Mouse (Mus musculus): ENCODE results near the gene Gpr171.
"Not testable (repeated sequence)": the region's sequence is repeated elsewhere in the genome, so short reads cannot be mapped to it uniquely, and the experiment has no call there.

Gene Gpr171

DNA sequence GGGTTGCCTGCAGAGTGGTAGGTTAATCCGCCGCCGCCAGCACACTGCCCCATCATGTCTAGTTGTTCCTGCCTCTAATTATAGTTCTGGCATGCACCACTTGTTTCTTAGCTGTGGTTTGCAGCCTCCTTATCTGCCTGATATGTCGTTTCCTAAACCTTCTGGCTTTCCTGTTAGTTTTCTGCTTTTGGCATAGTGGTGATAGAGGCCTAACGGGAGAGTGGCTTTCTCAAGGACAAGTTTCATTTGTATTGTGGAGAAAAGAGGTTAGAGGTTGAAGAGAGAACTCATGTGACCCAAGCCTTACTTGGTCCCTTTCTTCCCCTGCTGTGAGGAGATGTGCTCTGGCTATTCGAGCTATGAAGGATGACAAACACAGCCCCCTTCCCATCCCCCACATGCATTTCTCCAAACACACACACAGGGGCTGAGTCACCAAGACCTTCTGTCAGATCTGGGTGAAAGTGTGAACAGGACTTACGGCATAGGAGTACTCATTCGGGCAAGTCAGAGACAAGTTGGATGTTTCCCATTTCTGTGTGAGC is 12.4 kb upstream of the Gpr171 start:
- DNase-seq (ENCODE audit: low read depth, low spot score): no peak

DNA sequence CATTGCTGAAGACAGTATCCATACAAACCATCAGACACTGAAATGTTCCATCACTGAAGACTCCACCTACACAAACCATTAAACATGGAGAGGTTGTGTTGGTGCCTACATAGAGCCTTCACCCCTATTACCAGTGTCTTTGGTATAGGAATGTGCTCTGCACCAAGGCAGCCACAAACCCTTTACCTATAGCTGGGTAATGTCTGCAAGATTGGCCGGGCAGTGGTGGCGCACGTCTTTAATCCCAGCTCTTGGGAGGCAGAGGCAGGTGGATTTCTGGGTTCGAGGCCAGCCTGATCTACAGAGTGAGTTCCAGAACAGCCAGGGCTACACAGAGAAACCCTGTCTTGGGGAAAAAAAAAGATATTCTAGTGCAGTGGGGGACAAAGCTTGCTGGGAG is 11.7 kb upstream of the Gpr171 start:
- DNase-seq (ENCODE audit: low read depth, low spot score): not testable (repeated sequence)

DNA sequence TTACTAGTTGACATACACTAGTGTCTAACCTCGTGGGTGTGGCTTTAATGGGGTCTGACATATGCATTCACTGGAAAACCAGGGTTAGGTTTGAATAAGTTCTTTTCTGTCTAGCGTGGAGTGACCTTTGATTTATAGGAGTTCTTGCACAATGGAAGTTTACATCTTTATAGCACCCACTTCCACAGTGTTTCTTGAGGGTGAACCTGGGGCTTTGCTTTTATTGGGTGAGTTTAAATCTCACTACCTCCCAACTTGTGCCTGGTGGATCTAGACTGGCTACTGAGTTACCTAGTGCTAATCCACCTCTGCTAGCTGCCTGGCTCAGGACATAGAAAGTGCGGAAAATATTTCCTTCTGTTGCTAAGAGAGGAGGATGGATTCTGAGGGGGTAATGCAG is 10.3 kb upstream of the Gpr171 start:
- no peak for DNase-seq (ENCODE audit: low read depth, low spot score)

DNA sequence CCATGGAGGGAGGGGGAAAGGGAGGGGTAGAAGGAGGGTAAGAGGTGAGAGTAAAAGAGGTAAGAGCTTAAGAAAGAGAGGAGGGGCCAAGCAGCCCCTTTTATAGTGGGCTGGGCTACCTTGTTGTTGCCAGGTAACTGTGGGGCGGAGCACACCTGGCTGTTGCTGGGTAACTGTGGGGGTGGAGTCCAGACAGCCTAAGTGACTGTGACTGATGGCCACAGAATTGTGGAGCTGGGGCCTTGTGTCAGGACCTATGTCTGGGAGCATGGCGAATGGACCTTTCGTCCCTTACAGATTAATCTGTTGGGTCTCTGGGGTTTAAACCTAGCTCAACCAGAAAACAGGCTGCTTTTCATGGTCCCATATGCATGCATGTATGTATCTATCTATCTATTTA is 8.2 kb upstream of the Gpr171 start:
- DNase-seq (ENCODE audit: low read depth, low spot score): not testable (repeated sequence)

DNA sequence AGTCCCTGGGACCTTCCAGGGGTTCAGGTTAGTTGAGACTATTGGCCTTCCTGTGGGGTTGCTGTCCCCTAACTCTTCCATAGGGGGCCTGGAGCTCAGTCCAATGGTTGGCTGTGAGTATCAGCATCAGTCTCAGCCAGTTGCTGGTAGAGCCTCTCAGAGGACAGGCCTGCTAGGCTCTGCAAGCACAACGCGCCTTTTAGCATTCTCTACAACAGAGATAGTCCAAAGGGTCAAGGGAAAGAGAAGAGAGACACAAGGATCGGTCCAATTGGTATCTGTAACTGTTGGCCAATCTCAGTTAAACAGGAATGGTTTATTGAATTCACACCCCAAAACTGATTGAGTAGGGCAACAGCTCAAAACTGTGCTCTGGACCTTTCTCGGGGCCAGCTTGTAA is 5.8 kb upstream of the Gpr171 start:
- no peak for DNase-seq (ENCODE audit: low read depth, low spot score)

DNA sequence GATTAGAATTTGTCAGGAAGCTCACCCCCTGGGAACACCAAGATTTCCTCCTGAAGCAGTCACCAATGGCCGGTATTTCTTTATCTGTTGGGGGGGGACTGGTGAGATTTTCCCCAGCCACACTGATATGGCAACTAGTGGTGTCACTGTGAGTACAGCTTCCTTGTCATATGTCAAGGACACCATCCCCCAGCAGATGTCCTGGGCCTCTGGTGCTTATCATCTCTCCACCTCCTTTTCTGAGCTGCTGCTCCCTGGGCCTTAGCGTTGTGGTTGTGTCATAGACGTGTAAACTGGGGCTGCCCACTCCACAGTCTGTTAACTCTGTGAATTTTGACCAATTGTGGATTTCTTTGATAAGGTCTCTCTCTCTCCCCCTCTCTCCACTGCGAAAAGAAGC is 2.8 kb upstream of the Gpr171 start:
- no peak for DNase-seq (ENCODE audit: low read depth, low spot score)

DNA sequence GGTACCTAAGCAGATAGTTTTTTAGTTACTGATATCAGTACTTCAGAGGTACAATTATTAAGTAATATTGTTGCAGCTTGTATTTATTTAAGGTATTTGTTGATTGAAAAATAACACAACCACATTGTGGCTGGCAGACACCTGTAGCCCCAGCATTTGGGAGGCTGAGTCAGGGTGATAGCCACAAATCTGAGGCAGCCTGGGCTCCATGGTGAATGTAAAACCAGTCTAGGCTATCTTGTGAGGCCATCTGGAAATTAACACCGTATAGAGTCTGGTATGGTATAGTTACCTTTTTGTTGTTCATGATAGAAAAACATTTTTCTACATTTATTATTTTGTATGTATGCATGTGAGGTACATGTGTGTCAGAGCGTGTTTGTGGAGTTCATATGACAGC is 525 bp upstream of the Gpr171 start:
- DNase-seq (ENCODE audit: low read depth, low spot score): no peak

DNA sequence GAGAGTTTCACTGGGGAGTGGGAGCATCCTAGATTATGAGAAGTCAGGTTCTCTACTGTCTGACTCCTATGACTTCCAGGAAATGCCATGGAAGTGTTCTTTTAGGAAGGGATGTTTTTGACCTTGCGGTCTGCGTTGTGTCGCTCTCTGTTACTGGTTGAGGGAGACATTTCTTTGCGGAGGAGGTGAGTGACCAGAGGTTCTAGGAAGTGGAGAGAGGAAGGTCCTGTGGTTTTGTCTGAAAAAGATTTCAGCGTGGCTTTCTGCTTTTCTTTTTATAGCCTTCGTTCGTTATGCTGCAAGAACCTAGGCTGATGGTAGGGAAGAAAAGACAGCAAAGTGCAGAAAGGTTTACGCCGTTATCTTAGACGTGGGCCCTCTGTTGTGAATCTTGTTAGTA is 3.1 kb downstream of the Gpr171 start:
- DNase-seq (ENCODE audit: low read depth, low spot score): no peak

DNA sequence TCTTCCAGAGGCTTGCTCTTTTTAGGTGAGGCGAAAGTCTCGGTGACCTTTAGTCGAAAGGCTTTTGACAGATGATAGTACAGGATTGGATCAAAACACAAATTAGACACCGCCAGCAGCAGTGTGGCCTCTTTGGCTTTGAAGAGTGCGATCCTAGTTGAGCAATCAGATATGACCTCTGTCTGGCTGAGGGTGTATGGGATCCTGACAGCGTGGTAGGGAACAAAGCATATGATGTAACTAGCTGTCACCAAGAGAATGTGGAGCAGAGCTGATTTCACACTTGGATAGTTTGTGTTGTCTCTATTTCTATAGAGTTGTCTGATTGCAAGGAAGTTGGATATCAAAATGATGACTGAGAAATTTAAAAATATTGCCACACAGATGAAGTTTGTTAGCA is 4.2 kb downstream of the Gpr171 start:
- DNase-seq (ENCODE audit: low read depth, low spot score): no peak

DNA sequence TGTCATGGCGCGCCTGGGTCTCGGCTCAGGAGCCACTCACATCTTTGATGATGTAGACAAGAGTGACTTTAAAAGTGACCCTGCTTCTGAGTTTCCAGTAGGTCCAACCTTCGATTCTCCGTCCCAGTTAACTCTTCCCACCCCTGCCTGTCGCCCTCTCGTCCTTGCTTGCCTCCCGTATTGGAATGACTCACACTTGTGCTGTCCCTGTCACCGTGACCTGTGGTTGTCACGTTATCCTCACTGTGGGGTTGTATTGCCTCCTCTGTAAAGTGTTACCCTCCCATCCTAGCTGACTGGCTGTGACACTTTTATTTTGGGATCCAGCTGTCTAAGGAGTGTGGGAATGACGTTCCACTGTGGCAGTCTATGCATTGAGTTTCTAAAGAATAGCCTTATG is 8.9 kb downstream of the Gpr171 start:
- no peak for DNase-seq (ENCODE audit: low read depth, low spot score)

DNA sequence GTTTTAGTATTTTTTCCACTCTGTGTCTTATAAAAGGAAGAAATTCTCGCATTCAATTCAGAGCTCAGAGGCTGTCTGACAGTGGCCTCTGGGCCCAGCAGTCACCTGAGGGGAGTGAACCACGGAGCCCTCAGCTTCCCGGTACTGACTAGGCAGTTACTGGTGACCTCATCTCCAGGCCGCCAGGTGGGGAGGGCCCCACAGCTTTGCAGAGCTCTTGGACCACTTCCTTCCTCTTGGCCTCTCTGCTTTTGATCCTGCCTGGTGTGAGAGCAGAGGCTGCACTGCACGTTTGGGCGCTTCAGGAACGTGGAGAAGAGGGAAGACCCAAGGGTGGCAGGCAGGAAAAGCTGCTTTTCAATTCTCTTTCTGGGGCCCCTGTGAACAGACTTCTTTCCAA is 20.7 kb downstream of the Gpr171 start:
- DNase-seq (ENCODE audit: low read depth, low spot score): no peak

DNA sequence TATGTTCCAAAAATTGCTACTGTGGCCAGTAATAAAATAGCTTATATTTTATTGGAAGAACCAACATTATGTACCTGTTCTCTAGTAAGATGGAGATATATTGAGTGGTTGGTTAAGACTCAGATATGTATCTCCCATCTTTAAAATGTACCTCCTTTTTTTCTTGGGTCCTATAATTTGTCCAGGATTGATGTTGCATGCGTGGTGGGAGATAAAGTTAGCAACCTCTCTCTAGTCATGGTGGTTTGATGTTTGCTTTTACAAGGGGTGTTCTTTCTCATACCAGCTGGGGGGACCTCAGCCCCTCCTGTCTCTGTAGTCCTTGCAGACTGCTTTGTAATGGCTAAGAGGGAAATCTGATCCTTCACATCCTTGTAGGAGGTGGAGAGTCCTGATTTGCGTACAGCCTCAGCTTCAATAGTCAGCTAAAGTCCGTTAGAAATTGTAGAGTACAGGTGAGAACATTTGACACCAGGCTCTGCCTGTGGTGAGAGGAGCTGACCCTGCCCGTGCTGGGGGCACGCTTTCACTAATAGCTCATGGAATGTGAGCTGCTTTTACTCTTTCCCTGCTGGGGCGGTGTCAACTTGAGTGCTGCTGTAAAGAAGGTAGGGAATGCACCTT is 21.2 kb downstream of the Gpr171 start:
- no peak for DNase-seq (ENCODE audit: low read depth, low spot score)

DNA sequence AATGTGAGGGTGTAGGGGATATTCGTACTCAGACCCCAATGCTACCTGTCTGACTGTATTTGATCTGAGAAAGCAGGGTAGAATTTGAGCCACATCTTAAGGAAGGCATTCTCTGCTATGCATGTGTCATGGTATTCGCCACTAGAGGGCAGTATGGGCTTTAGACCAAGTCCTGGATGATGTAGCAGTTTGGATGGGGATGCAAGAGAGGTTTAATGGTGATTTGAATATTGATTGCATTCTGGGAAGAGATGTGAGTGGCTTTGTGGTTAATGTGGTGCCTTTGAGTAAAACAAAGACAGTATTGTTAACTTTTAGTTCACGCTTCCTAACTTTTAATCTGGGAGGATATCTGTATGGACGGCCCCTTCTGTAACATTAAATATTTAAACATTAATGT is 22.3 kb downstream of the Gpr171 start:
- DNase-seq (ENCODE audit: low read depth, low spot score): peak; percentile 50

DNA sequence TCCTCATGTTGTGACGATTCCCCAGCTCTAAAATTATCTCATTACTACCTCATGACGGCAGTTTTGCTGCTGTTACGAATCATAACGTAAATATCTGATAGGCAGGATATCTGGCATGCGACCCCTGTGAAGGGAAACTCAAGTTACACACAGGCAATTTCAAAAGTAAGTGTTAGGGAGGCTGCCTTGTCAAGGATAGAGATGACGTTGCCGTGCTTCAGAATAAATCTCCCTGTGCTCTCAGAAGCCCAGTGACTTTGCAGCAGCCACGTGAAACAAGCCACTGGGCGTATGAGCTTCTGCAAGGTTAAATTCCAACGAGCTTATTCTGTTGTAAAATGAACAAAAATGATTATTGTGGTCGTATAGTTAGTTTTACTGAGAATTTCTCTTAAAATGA is 23.0 kb downstream of the Gpr171 start:
- no peak for DNase-seq (ENCODE audit: low read depth, low spot score)

DNA sequence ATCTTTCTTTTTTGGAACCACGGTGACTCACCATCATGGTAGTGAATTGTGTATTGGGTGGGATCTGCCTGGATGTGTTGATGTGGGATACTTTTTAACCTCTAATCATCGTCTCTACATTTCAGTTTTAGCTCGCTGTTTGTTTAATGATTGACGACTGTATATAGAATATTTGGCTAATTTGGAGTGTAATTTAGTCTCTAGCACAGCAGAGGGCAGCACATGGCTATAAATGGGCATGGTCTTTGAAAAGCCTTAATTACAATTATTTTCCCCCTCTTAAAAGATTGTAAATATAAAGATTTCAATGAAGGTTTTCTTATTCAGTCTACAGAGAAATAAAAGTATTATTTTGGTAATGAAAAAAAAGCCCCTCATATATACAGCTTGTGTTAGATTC is 24.3 kb downstream of the Gpr171 start:
- DNase-seq (ENCODE audit: low read depth, low spot score): no peak

DNA sequence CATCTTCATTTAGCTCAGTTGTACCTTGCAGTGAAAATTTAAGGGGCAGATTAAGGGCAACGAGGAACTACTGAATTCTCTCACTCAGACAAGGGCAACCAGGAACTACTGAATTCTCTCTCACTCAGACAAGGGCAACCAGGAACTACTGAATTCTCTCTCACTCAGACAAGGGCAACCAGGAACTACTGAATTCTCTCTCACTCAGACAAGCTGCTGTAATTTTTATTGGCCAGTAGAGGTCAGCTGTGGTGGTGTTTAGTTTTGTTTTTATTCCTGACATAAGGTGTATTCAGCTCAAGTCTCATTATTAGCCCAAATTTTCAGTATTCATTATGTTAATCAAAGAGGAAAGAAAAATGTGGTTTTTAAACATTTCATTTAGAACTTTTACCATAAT is 32.5 kb downstream of the Gpr171 start:
- not testable (repeated sequence) for DNase-seq (ENCODE audit: low read depth, low spot score)

DNA sequence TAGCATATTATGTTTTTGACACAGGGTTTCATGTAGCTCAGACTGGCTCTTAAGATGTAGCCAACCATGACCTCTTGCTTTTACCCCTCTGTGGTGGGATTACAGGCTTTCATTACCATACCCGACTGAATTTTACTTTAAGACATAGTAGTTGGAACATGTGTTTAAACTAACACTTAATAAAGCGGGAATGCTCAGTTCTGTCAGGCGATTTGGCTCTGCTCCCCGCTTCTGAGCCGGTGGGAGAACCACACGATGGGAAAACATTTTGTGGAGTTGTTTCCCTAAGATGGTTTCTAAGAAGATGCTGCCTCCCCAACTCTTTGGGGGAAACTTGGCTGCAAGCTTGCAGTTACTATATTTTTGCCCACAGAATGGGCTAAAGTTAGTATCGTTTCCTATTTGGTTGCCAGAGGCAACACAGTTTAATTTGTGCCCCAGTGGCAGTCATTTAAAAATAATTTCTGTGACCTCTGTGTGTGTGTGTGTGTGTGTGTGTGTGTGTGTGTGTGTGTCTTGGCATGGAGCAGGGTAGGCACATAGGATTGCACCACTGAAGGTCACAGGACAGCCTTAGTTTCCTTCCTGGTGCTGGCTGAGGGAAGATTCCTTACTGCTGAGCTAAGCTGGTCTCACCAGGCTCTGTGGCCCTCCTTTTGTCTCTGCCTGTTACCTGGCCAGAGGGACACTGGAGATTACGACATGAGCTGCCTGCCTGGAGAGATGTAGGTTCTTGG is 34.9 kb downstream of the Gpr171 start:
- DNase-seq (ENCODE audit: low read depth, low spot score): no peak

DNA sequence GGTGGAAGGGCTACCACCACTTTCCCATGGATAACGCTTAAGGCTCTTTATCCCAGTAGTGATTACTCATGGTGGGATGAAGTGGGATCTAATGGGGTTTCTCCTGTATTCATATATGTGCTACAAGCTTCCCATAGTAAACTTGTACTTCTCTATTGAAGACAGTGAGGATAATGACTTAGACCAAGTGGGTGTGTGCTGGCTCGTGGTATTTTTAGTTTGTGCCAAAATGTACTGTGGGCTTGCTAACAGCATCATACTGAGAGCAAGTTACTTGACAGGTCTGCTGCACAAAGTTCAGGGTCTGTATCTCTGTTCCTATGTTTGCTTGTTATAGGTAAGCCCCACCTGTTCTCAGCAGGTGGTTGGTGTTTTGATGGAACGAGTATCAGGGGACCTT is 35.7 kb downstream of the Gpr171 start:
- no peak for DNase-seq (ENCODE audit: low read depth, low spot score)

DNA sequence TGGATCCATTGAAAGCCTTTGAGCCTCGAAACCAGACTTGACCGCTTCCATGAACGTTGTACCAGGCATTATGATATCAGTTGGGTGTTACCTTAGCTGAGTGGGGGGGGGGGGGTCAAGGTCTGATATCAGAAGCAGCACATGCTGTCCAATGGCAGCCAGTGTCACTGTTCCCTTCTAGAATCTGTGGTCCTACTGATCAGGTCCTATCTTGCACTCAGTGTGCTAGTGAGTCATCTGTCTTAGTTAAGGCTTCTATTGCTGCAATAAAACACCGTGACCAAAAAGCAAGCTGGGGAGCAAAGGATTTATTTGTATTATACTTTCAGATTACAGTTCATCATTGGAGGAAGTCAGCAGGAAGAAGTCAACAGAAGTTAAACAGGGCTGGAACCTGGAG is 38.2 kb downstream of the Gpr171 start:
- no peak for DNase-seq (ENCODE audit: low read depth, low spot score)

DNA sequence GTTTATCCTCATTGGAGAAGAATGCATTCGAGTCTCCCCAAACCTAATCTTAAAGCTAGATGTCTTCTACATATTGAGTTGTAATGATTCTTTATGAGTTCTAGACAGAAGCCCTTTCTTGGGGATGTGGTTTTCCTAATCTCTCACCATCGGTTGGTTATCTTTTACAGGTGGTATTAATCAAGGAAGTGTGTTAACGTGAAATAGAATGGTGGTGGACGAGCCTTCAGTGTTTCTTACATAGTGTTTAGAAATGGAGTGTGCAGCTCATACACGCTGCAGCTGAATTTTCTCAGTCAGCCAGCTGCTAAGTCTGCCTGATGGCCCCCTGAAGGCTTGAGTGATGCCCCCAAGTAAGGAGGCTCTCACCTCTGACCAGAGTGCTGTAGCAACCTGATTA is 39.5 kb downstream of the Gpr171 start:
- no peak for DNase-seq (ENCODE audit: low read depth, low spot score)

DNA sequence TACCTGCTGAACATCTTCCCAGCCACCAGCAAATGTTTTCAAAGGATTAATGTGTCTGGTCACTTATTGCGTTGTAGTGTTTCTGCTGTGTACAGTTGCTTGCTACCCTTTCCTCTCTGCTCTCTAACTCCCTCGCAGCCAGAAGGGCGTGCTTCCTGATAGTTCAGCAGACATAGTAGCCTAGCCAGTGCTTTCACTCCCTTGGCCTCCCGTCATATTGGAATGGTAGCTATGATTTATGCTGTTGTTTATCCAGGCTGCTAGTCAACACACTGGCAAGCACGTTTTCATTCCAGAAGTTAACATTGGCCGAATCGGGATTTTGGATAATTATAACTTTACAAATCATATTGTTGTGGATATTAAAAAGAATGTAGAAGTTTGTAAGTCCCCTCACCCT is 41.5 kb downstream of the Gpr171 start:
- no peak for DNase-seq (ENCODE audit: low read depth, low spot score)

DNA sequence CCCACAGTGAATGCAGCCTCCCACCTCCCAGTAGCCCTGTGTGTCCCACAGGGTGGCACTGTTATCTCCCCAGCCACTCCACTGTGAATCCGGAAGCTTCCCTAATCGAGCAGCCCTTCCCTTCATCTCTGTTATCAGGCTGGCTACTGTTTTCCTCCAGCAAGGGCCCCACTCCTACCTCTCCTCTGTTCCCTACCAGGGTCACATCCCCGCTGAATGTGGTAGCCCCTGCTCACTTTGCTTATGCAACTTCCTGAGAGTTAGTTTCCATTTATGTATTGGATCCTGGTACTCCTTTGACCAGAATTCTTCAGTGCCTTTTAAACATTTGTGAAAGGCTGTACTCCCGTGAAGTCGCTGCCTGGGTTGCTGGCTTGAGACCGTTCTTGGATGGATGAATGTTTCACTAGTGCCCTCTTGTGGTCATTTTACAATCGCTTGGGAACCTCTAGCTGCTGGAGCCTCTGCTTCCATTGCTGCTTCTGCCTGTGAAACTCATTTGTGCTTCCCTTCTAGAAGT is 42.5 kb downstream of the Gpr171 start:
- DNase-seq (ENCODE audit: low read depth, low spot score): peak; percentile 22

DNA sequence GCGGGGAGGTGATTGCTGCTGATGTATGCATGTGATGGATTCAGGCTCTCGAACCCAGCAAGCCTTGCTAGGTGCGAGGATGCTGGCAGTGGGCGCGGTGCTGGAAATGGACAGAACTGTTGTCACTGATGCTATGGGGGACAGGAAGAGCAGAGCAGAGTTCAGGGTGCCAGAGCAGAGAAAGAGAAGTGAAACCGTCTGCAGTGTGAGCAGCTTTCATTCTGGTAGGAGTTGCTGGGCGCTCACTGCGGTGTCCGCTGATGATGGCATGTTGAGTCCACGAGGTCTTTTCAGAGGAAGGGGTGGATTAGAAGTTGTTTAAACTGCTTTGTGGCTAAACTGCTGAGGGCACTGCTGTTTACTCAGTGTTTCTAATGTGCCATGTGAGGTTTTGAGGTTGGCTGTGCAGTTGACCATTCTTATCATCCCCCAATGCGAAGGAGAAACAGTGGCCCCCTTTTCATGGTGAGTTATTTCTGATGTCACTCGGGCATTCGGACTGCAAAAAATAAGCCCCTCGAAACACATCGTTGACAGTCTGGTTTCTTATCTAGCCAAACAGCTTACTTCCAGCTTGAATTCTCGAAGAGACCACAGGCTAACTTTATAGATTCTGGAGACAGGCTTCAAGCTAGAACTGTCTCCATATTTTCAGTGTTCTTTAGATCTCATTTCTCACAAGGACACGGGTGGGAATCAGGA is 46.6 kb downstream of the Gpr171 start:
- no peak for DNase-seq (ENCODE audit: low read depth, low spot score)

Measured in WW6 (cell line).